In genomic region chr12:100520794-100521186, GRCm38 (mm10) we compare ENCODE assay signal across 8 mouse cellular contexts. TPM values are rescaled to one million over a fixed set of nuclear protein-coding genes. Genes with fewer than 3 reads are reported as not detected.
A peak's percentile ranks its signal among the peaks of the same experiment; 100 is the strongest.
DNase-seq lines count a peak whose midpoint lies in the region; ATAC-seq and TF ChIP-seq lines count a peak whose summit lies in the region.

Ttc7b (minus strand) TSS chr12:100520826.

- intact Hi-C loops in heart, postnatal 36 days (cut with DNase I) = loop anchor here (5.0 kb wide), 1 partner anchor 318 kb away; no protein-coding TSS in a partner anchor

- TF ChIP-seq CTCF in bone marrow macrophage, adult 2 months (IDR thresholded peaks at IDR 0.05; ENCODE audit: low read depth, low read length) = no peak
- TF ChIP-seq CTCF in layer of hippocampus, adult 2 months (conservative IDR thresholded peaks at IDR 0.05) = peak; percentile 68

- TF ChIP-seq POLR2A in bone marrow macrophage, adult 2 months (IDR thresholded peaks at IDR 0.05; ENCODE audit: borderline replicate concordance, low read depth, low read length) = no peak

- no peaks in the 10 kb centered on the region for H3K27me3 ChIP-seq in forebrain, embryonic 14.5 days (replicated peaks; ENCODE audit: control insufficient read depth, insufficient read depth, low read length)
- no peaks in the 10 kb centered on the region for H3K27me3 ChIP-seq in lung, embryonic 16.5 days (ENCODE audit: control insufficient read depth, insufficient read depth, low read depth, low read length)

- peak within 1 kb of the TSS; percentile 94 for H3K4me3 ChIP-seq in bone marrow macrophage, adult 2 months (ENCODE audit: insufficient read depth, low read length)
- H3K4me3 ChIP-seq in forebrain, embryonic 14.5 days (ENCODE audit: low read depth, low read length) = peak within 1 kb of the TSS; percentile 83
- peak within 1 kb of the TSS; percentile 80 for H3K4me3 ChIP-seq in layer of hippocampus, adult 2 months
- H3K4me3 ChIP-seq in lung, embryonic 16.5 days (ENCODE audit: low read length) = peak within 1 kb of the TSS; percentile 74

- DNase-seq in cerebellum, adult 11-12 months = peak; percentile 75
- DNase-seq in cerebellum, adult 11 months = no peak
- no peak for DNase-seq in forebrain, embryonic 14.5 days (ENCODE audit: low spot score)
- DNase-seq in heart, postnatal 36 days = peak; percentile 75 to 78
- DNase-seq in layer of hippocampus, adult 2 months (ENCODE audit: low spot score in 2 of 2) = peak in 1 of 2 experiments; percentile 55

- H3K9ac ChIP-seq in forebrain, embryonic 14.5 days (ENCODE audit: low read length) = peak within 1 kb of the TSS; percentile 96
- H3K9ac ChIP-seq in lung, embryonic 16.5 days (ENCODE audit: low read length) = peak within 1 kb of the TSS; percentile 92

- peak within 1 kb of the TSS; percentile 61 for H3K27ac ChIP-seq in bone marrow macrophage, adult 2 months (ENCODE audit: insufficient read depth, low read depth, low read length)
- H3K27ac ChIP-seq in forebrain, embryonic 14.5 days (ENCODE audit: low read depth, low read length) = peak within 1 kb of the TSS; percentile 86
- peak within 1 kb of the TSS; percentile 93 for H3K27ac ChIP-seq in layer of hippocampus, adult 2 months
- peak within 1 kb of the TSS; percentile 41 for H3K27ac ChIP-seq in lung, embryonic 16.5 days (ENCODE audit: low read length)

- WGBS in forebrain, embryonic 14.5 days = 3% methylated on average over 27 of the region's 42 CpGs
- WGBS in lung, embryonic 16.5 days = 3% methylated on average over 18 of the region's 42 CpGs

- ATAC-seq in forebrain, embryonic 14.5 days = peak; percentile 70
- ATAC-seq in lung, embryonic 16.5 days (ENCODE audit: low read depth) = peak; percentile 87
- ATAC-seq in neutrophil, adult 5-6 weeks (ENCODE audit: extremely low read depth, insufficient number of reproducible peaks, low FRiP score, poor library complexity, severe bottlenecking) = peak; percentile 47

- peak within 1 kb of the TSS; percentile 89 for H3K4me2 ChIP-seq in forebrain, embryonic 14.5 days (ENCODE audit: low read length)
- peak within 1 kb of the TSS; percentile 89 for H3K4me2 ChIP-seq in lung, embryonic 16.5 days (ENCODE audit: low read depth, low read length)

- H3K36me3 ChIP-seq in forebrain, embryonic 14.5 days (ENCODE audit: control insufficient read depth, insufficient read depth, low read length) = no peaks in the 10 kb centered on the region
- H3K36me3 ChIP-seq in lung, embryonic 16.5 days (ENCODE audit: control insufficient read depth, insufficient read depth, low read length) = no peaks in the 10 kb centered on the region

- H3K4me1 ChIP-seq in bone marrow macrophage, adult 2 months (ENCODE audit: control insufficient read depth, insufficient read depth, low read length) = peaks cover 19% of the 10 kb centered on the region
- H3K4me1 ChIP-seq in forebrain, embryonic 14.5 days (ENCODE audit: control insufficient read depth, insufficient read depth, low read length) = peaks cover 13% of the 10 kb centered on the region; the same call in 1 of the 2 replicates
- peaks cover 11% of the 10 kb centered on the region for H3K4me1 ChIP-seq in lung, embryonic 16.5 days (replicated peaks; ENCODE audit: control insufficient read depth, insufficient read depth, low read length)

- H3K9me3 ChIP-seq in forebrain, embryonic 14.5 days (replicated peaks; ENCODE audit: control insufficient read depth, low read length) = no peaks in the 10 kb centered on the region
- no peaks in the 10 kb centered on the region for H3K9me3 ChIP-seq in lung, embryonic 16.5 days (ENCODE audit: control insufficient read depth, low read length)

RNA-seq across cellular contexts. Expression of gene Ttc7b, which starts in this region (rescaled TPM):
- 18.8 and 19.4 TPM in 2 replicates for polyA plus RNA-seq in bone marrow macrophage, adult 2 months (2012; ENCODE audit: insufficient read depth, insufficient read length, missing spikeins)
- 6.0 and 6.3 TPM in 2 replicates for polyA plus RNA-seq in forebrain, embryonic 14.5 days (2014; fragmentation: Nextera tagmentation; extraction: Ambion mirVana)
- total RNA-seq in heart, postnatal 36 days (2021) = 10 to 100 TPM; 76.2 to 88.0 TPM
- 100 to 1,000 TPM; 173 to 184 TPM for total RNA-seq in layer of hippocampus, adult 2 months (2021)
- 3.6 and 3.7 TPM in 2 replicates for polyA plus RNA-seq in lung, embryonic 16.5 days (2015; fragmentation: Nextera tagmentation; extraction: Ambion mirVana)
- total RNA-seq in neutrophil, adult 5-6 weeks (2017) = 21.6 and 25.8 TPM in 2 replicates

Comparison
In these comparisons a context has a peak if more than half of its experiments do, and no peak if none do; other contexts are left out.
1. DNase-seq: peak in cerebellum, adult 11-12 months (single experiment) and heart, postnatal 36 days (2 of 2); none in cerebellum, adult 11 months (single experiment) and forebrain, embryonic 14.5 days (single experiment).
2. H3K27ac ChIP-seq: peak in every context shown above with its lines; median percentile 93 in layer of hippocampus, adult 2 months; 86 in forebrain, embryonic 14.5 days; 61 in bone marrow macrophage, adult 2 months; 41 in lung, embryonic 16.5 days.
3. Peak in every context shown above with its lines, with median percentiles within 50 percentile points of each other: H3K4me3 ChIP-seq and ATAC-seq.